Mouse (Mus musculus): Measurements from ENCODE around the gene Msl1. TPM values are rescaled to one million over a fixed set of nuclear protein-coding genes. Genes with fewer than 3 reads are reported as not detected.

Gene Msl1
- polyA plus RNA-seq, 1 experiment from 2014 or later, result 25.0 TPM

DNA sequence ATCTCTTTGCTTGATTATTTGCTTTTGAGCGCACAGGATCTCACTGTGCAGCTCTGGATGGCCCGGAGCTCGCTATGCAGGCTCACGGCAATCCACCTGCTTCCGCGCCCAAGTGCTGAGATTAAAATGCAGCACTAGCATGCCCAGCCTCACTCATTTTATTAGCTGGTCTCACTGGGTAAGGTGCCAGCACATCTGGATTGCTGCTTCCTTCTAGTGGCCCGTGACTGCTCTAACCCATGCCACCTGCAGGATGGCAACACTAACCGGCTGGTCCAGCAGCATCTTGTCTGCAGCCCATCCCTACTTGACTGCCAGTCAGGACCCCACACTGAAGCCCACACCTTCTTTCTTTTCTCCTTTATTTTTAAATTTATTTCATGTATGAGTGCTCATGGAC is 58.8 kb downstream of the Msl1 start:
- Histone ChIP-seq H3K4me1 (peaks cover 34% of the 10 kb centered on the region), H3K27me3 (ENCODE audit: low read depth, poor library complexity, severe bottlenecking) (peaks cover 29% of the 10 kb centered on the region), H3K27ac (no peak overlapping the region), H3K4me3 (no peak overlapping the region), H3K36me3 (no peaks in the 10 kb centered on the region), H3K9me3 (replicated peaks) (no peaks in the 10 kb centered on the region)
- 95% methylated on average over 8 of the region's 8 CpGs for WGBS
- no peak for DNase-seq (ENCODE audit: low spot score)

DNA sequence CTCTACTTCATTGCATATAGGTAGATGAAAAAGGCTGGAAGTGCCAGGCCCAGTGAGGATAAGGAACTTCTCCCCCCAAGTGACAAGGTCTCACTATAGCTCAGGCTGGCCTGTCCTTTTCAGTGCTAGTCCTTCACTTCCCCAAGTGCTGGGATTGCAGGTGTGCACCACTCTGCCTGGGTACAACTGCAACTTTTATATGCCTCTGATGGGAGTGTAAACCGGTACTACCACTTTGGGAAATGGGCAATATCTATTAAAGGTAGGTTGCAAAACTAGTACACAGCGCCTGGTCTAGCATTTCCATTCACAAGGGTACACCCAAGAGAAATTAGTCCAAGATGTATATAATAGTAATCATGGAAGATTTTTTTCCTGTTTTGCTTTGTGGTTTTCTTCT is 59.3 kb downstream of the Msl1 start:
- Histone ChIP-seq H3K9me3 (replicated peaks) (no peaks in the 10 kb centered on the region), H3K4me1 (peaks cover 29% of the 10 kb centered on the region), H3K36me3 (no peaks in the 10 kb centered on the region), H3K27ac (no peak overlapping the region), H3K4me3 (no peak overlapping the region), H3K27me3 (ENCODE audit: low read depth, poor library complexity, severe bottlenecking) (peaks cover 23% of the 10 kb centered on the region)
- no peak for DNase-seq (ENCODE audit: low spot score)
- WGBS, result 88% methylated on average over 2 of the region's 2 CpGs

Other genes with a start within 250 kb of the Msl1 start
- gene Ikzf3, start 249.5 kb upstream of the Msl1 start, polyA plus RNA-seq (2016; fragmentation: Nextera tagmentation; extraction: Ambion mirVana), result not detected in 2 replicates
- 0.14 TPM in 1 of 2 replicates, not detected in the other for gene Zpbp2, start 244.4 kb upstream of the Msl1 start, polyA plus RNA-seq (2016; fragmentation: Nextera tagmentation; extraction: Ambion mirVana)
- 46.9 and 55.0 TPM in 2 replicates for gene Ormdl3, start 208.1 kb upstream of the Msl1 start, polyA plus RNA-seq (2016; fragmentation: Nextera tagmentation; extraction: Ambion mirVana)
- gene Lrrc3c, start 197.2 kb upstream of the Msl1 start, polyA plus RNA-seq (2016; fragmentation: Nextera tagmentation; extraction: Ambion mirVana), result not detected in 2 replicates
- 1.3 and 1.8 TPM in 2 replicates for gene Gm12355, start 169.9 kb upstream of the Msl1 start, polyA plus RNA-seq (2016; fragmentation: Nextera tagmentation; extraction: Ambion mirVana)
- not detected in 2 replicates for gene Gsdma3, start 169.2 kb upstream of the Msl1 start, polyA plus RNA-seq (2016; fragmentation: Nextera tagmentation; extraction: Ambion mirVana)
- gene Gsdma2, start 148.8 kb upstream of the Msl1 start, polyA plus RNA-seq (2016; fragmentation: Nextera tagmentation; extraction: Ambion mirVana), result not detected in 2 replicates
- 0.05 TPM in 1 of 2 replicates, not detected in the other for gene Gsdma, start 131.2 kb upstream of the Msl1 start, polyA plus RNA-seq (2016; fragmentation: Nextera tagmentation; extraction: Ambion mirVana)
- 284 and 303 TPM in 2 replicates for gene Psmd3, start 113.0 kb upstream of the Msl1 start, polyA plus RNA-seq (2016; fragmentation: Nextera tagmentation; extraction: Ambion mirVana)
- not detected in 2 replicates for gene Csf3, start 94.3 kb upstream of the Msl1 start, polyA plus RNA-seq (2016; fragmentation: Nextera tagmentation; extraction: Ambion mirVana)
- gene Med24, start 66.1 kb upstream of the Msl1 start, polyA plus RNA-seq (2016; fragmentation: Nextera tagmentation; extraction: Ambion mirVana), result 77.3 and 82.6 TPM in 2 replicates
- 6.3 and 11.6 TPM in 2 replicates for gene Thra, start 54.9 kb upstream of the Msl1 start, polyA plus RNA-seq (2016; fragmentation: Nextera tagmentation; extraction: Ambion mirVana)
- gene Nr1d1, start 20.2 kb upstream of the Msl1 start, polyA plus RNA-seq (2016; fragmentation: Nextera tagmentation; extraction: Ambion mirVana), result 1.2 and 1.5 TPM in 2 replicates
- gene Casc3, start 9.4 kb downstream of the Msl1 start, polyA plus RNA-seq (2016; fragmentation: Nextera tagmentation; extraction: Ambion mirVana), result 46.7 and 51.9 TPM in 2 replicates
- 1.4 and 1.9 TPM in 2 replicates for gene Rapgefl1, start 41.3 kb downstream of the Msl1 start, polyA plus RNA-seq (2016; fragmentation: Nextera tagmentation; extraction: Ambion mirVana)
- 5.4 and 6.2 TPM in 2 replicates for gene Wipf2, start 68.1 kb downstream of the Msl1 start, polyA plus RNA-seq (2016; fragmentation: Nextera tagmentation; extraction: Ambion mirVana)
- 69.9 and 79.5 TPM in 2 replicates for gene Cdc6, start 112.3 kb downstream of the Msl1 start, polyA plus RNA-seq (2016; fragmentation: Nextera tagmentation; extraction: Ambion mirVana)
- 38.4 and 43.7 TPM in 2 replicates for gene Rara, start 132.3 kb downstream of the Msl1 start, polyA plus RNA-seq (2016; fragmentation: Nextera tagmentation; extraction: Ambion mirVana)
- 0.24 and 0.29 TPM in 2 replicates for gene Gjd3, start 187.5 kb downstream of the Msl1 start, polyA plus RNA-seq (2016; fragmentation: Nextera tagmentation; extraction: Ambion mirVana)
- 291 and 354 TPM in 2 replicates for gene Top2a, start 228.7 kb downstream of the Msl1 start, polyA plus RNA-seq (2016; fragmentation: Nextera tagmentation; extraction: Ambion mirVana)
- gene Igfbp4, start 245.7 kb downstream of the Msl1 start, polyA plus RNA-seq (2016; fragmentation: Nextera tagmentation; extraction: Ambion mirVana), result 899 and 1,008 TPM in 2 replicates

Data from limb, embryonic 10.5 days (tissue).